Mouse (Mus musculus): Measurements from ENCODE around the gene Gpr142. TPM values are rescaled to one million over a fixed set of nuclear protein-coding genes. Genes with fewer than 3 reads are reported as not detected.
A peak's percentile ranks its signal among the peaks of the same experiment; 100 is the strongest.

Gene Gpr142
- total RNA-seq, 2 experiments from 2014 or later: not detected

GRCm38 (mm10) chr11:114801906-114802305, 3.2 kb downstream of the Gpr142 start:
- no peak for DNase-seq

GRCm38 (mm10) chr11:114802540-114803267, 4.0 kb downstream of the Gpr142 start:
- DNase-seq: no peak

DNA sequence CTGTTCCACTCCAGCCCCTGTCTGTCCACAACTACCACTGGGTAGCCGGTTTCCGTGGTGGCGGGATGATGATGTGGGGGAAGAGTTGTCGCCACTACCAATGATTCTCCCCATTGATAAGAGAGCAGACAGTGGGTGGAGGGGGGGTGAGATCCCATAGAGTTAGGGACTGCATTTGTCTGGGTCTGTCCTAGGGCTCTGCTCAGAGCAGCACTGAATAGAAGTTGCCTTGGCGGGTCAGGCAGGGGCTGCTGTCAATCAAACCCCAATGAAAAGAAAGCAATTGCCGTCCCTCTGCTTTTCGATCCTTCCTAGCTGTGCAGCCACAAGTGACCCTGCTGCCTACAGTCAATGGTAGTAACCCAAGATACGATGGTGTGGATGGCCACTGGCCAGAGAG, 5.3 kb downstream of the Gpr142 start:
- no peak for DNase-seq

- no peak for DNase-seq
Measured at GRCm38 (mm10) chr11:114807025-114807424, 8.3 kb downstream of the Gpr142 start.

DNA sequence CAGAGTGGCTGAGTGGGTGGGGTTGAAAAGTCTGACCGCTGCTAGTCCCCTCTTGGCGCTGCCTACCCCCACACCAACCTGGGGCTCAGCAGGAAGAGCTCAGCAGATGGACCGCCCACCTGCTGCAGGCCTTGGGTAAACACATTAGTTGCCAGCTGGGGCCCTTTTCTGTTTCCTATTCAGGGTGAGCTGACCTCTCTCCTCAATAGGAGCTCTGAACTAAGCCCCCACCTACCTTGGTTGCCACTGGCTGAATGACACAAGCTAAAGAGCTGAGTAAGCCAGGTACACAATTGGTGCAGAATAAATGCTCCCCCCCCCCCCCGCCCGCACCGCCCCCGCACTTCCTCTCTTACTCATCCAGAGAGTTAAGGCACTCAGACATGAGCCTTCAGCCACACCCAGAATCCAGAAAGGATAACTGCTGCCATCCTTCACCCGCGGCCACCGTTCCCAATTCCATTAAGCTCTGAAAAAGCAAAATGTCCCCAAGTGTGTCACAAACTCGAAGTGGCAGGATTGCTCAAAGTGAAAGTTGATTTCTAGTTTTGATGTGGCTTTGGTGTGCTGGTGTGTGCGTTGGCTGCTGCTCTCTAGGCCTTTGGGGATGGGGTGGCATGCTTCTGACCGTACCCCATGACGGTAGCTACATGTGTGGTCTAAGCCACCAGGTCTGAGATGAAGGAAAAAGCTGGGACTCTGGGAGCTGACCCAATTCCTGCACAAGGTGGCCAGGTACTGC, 9.1 kb downstream of the Gpr142 start:
- no peak for DNase-seq

GRCm38 (mm10) chr11:114809371-114809770, 10.6 kb downstream of the Gpr142 start:
- no peak for DNase-seq

GRCm38 (mm10) chr11:114810344-114810743, 11.6 kb downstream of the Gpr142 start:
- DNase-seq: no peak

DNA sequence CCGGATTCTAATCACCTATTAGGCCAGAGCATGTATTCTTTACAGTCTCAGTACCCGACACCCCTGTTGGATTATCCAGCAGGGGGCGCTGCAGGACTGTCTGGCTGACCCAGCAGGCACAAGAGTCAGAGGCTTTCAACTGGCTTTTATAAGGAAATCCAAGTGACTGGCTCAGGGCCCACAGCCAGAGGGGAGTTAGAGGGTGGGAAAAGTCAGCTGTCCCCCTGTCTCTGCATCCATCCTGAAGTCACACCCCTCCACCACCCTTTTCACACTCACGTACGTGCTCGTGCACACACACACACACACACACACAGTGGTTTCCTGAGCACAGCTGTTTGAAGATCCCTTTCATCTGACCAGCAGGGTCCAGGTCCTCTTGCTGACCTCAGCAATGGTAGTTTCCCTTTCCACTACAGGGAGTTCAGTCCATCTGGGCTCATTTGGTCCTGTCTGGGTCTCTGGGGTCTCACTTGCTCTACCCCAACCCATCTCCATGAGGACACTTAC, 14.1 kb downstream of the Gpr142 start:
- DNase-seq: peak; percentile 84 to 96

DNA sequence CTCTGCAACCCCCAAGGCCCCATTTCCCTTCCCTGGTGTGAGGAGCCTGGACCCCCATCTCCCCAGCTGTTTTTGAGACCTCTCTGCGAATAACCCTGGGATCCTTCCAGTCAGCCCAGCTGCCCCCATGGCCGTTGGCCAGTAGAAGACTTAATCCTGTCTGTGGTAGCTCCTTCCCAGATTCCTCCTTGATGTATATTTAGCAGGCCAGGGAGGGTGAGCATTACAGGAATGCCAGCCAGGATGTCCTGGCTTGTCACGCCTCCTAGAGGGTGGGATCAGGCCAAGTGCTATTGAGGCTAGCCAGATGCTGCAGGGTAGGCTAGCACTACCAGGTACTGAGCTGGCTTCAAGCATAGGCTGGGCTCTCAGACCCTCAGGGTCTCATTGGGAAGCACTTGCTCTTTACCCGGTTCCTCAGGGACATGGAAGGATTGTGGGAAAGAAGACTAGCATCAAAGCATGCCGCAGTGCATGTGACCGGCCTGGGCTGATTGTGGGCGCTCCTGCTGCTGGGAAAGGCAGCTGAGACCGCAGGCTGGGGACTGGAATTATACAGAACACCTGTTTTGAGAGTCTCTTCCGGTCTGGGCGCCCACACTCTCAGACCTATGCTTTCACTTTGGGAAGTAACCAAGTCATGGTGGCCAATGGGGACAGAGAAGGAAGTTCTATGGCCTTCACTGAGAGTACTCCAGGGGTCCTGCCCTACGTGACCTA, 16.3 kb downstream of the Gpr142 start:
- no peak for DNase-seq

DNA sequence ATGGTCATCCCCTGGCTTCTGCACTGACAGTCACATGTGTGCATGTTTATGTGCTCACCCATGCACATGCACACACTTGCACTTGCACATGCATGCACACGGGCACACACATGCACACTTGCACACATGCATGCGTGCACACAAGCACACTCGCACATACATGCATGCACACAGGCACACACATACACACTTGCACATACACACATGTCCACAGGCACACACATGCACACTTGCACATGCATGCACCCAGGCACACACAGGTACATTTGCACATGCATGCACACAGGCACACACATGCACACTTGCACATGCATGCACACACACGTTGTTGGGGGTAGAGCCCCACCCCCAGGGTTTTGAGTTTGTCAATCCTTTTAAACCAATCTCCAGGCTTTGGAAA, 18.2 kb downstream of the Gpr142 start:
- no peak for DNase-seq

GRCm38 (mm10) chr11:114818185-114818584, 19.5 kb downstream of the Gpr142 start:
- peak; percentile 23 to 61 for DNase-seq

DNA sequence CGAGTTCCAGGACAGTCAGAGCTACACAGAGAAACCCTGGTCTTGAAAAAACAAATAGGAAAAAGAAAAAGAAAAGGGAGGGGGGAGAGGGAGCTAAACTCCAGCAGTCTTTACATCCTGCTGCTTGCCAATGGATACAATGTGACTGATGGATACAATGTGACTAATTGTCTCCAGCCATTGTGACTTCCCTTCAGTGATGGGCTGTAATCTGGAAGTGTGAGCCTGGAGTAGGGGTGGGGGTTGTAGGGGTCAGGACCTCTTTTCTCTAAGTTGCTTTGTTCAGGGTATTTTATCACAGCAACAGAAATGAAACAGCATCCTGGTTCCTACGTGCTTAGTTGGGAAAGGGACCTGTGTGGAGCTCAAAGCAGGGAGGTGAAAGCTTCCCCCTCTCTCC, 20.4 kb downstream of the Gpr142 start:
- no peak for DNase-seq

GRCm38 (mm10) chr11:114820444-114820843, 21.7 kb downstream of the Gpr142 start:
- DNase-seq: no peak

DNA sequence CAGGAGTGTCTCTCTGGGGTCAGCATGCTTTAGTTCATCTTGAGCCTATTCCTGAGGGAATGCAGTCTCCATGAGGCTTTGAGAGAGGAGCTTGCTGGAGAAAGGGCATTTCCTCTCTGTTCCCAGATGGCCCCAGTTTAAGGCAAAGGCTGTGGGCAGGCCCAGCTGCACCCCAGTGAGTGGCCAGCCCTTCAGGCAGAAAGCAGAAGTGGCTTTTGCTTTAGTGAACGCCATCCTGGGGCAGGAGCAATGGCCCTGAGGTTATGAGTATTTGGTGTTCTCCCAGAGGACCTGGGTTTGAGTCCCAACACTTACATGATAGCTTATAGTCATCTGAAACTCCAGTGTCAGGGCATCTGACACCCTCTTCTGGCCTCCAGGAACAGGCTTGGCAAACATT, 22.6 kb downstream of the Gpr142 start:
- peak in 1 of 2 experiments; percentile 47 for DNase-seq

DNA sequence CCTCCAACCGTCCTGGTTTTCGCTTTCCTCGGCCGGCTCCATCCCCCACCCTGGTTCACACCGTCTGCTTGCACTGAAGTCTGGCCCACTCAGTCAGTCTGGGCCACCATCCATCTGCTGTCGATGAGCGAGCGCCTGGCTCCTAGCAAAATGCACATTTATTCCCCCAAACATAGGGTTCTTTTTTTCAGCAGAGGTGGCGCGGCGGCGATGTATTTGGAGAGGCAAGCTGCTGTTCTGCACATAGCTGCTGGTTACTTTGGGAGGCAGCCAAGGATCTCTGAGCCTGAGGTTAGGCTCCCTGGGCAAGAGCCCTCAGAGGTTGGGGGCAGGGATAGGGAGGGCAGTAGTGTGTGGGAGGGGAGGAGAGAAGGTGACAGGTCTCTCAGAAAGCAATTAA, 24.0 kb downstream of the Gpr142 start:
- DNase-seq: peak; percentile 38 to 57

DNA sequence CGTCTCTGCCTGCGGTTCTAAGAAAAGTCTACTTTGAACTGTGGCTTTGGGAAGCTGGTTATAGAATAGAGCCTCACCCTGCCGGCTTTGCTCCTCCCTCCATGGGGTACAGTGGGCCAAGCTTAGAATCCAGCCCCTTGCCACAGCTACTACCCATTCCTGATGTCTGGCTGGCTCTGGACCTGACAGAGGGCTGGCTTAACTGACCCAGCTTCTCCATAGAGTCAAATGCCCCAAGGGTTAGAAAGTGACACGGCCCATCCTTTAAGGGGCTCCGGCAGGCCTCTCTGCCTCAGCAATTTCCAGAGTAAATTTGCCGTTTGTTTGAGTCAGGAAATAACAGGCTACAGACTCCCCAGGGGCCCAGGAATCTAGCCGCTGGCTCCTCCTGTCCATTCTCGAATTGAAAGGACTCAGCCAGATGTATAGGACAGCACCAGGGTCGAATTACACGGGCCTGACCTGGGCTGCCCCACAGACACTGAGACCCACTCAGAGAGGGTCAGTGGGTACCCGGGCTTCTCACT, 24.5 kb downstream of the Gpr142 start:
- no peak for DNase-seq

- peak in 1 of 2 experiments; percentile 47 for DNase-seq
Measured at GRCm38 (mm10) chr11:114826686-114827085, 28.0 kb downstream of the Gpr142 start.

- DNase-seq: peak; percentile 52 to 70
Measured at GRCm38 (mm10) chr11:114829499-114830432, 31.0 kb downstream of the Gpr142 start.

GRCm38 (mm10) chr11:114830433-114830773, 31.7 kb downstream of the Gpr142 start:
- no peak for DNase-seq

GRCm38 (mm10) chr11:114833166-114833565, 34.4 kb downstream of the Gpr142 start:
- DNase-seq: no peak

GRCm38 (mm10) chr11:114843818-114844463, 45.2 kb downstream of the Gpr142 start:
- DNase-seq: peak; percentile 38 to 64

Data from heart, adult 18-20 months (tissue).